Mouse (Mus musculus) forebrain, embryonic 12.5 days (tissue): ENCODE measurements around the gene Suds3. TPM values are rescaled to one million over a fixed set of nuclear protein-coding genes. Genes with fewer than 3 reads are reported as not detected.

Source experiments
- ATAC-seq: fragments of 200-750 bp; cut with Nextera tagmentation; 2 replicates; pipeline ENCODE4 v1.8.0; 2017; ENCODE audit warnings: moderate TSS enrichment; ENCODE audit not compliant: low FRiP score
- H3K27ac ChIP-seq: fragments of 300-500 bp; sonication (generic); 2 replicates; pipeline ENCODE4 v1.5.1; 2016; ENCODE audit warnings: mild to moderate bottlenecking
- H3K27me3 ChIP-seq: fragments of 300-500 bp; sonication (generic); 2 replicates; pipeline ENCODE4 v1.6.1; 2016; ENCODE audit warnings: mild to moderate bottlenecking
- H3K36me3 ChIP-seq: fragments of 300-500 bp; sonication (generic); replicated peaks from 2 replicates; pipeline ENCODE4 v1.6.1; 2016; ENCODE audit warnings: mild to moderate bottlenecking
- H3K4me1 ChIP-seq: fragments of 300-500 bp; sonication (generic); 2 replicates; pipeline ENCODE4 v1.6.1; 2016
- H3K4me2 ChIP-seq: fragments of 300-500 bp; sonication (generic); 2 replicates; pipeline ENCODE4 v1.6.1; 2016; ENCODE audit warnings: mild to moderate bottlenecking, moderate library complexity
- H3K4me3 ChIP-seq: fragments of 300-500 bp; sonication (generic); replicated peaks from 2 replicates; pipeline ENCODE4 v1.5.1; 2016; ENCODE audit warnings: mild to moderate bottlenecking
- H3K9ac ChIP-seq: fragments of 300-500 bp; sonication (generic); 2 replicates; pipeline ENCODE4 v1.6.1; 2016; ENCODE audit warnings: mild to moderate bottlenecking
- H3K9me3 ChIP-seq: fragments of 300-500 bp; sonication (generic); 2 replicates; pipeline ENCODE4 v1.6.1; 2016
- WGBS: fragments of 180-500 bp; shearing (Covaris S2); methylation state at CpG from one replicate; pipeline ENCODE4 v1.1.7; 2016; 5-methylcytosine and 5-hydroxymethylcytosine counted together
- polyA plus RNA-seq: library from polyadenylated mRNA; unstranded; fragments of >200 nt; fragmentation: Nextera tagmentation; extraction: Ambion mirVana; gene quantifications from 2 replicates; pipeline ENCODE4 v1.2.1, GENCODE M21; 2016

The Suds3 gene
- polyA plus RNA-seq, 1 experiment from 2014 or later = 113 TPM

DNA sequence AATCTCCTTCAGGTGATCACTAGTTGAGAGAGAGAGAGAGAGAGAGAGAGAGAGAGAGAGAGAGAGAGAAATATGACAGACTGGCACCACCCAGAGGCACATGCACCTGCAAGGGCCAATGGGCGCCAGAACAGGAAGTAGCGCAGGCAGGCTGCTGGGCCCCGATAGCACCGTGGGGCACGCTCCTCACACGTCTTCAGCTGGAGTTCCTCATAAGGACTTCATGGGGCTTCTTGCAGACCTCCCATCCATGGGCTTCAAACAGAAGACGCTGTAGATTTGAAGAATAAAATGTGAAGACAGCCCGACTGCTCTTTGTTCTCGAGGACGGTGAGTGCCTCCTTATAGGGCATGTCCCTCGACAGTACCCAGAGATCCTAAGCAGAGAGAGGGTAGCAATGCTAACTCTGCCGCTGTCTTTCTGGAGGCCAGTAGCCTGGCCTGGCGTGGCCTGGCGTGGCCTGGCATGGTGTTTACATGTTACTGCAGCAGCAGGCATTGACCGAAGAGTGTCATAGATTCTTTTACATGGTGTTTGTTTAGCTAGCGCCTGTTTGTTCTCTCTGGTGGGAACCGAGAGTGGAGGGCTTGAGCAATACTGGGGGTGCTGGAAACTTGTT lies 17.6 kb upstream of the Suds3 start:
- Histone ChIP-seq H3K9ac (no peak overlapping the region), H3K27me3 (no peaks in the 10 kb centered on the region), H3K27ac (no peak overlapping the region), H3K36me3 (no peaks in the 10 kb centered on the region), H3K4me3 (no peak overlapping the region), H3K4me2 (no peak overlapping the region), H3K9me3 (no peaks in the 10 kb centered on the region), H3K4me1 (peaks cover 12% of the 10 kb centered on the region)
- ATAC-seq = no peak
- 90% methylated on average over 17 of the region's 17 CpGs for WGBS

DNA sequence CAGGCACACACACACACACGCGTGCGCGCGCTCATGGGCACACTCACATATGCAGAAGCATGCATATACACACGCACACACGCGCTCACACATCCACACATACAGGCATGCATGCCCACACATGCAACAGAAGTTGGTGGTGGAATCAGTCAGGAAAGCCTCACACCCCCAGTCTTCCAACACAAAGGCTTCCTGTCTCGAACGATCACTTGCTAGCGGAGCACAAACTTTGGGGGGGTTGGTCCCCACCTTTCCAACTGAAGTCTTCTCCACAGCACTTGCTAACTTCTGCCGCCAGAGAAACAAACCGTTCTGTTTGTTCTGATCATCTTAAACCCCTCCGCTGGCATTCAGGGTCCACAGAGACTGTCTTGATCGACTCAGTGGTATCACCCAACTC lies 14.8 kb upstream of the Suds3 start:
- Histone ChIP-seq H3K4me1 (peaks cover 8% of the 10 kb centered on the region), H3K27ac (no peak overlapping the region), H3K27me3 (no peaks in the 10 kb centered on the region), H3K4me2 (no peak overlapping the region), H3K4me3 (no peak overlapping the region), H3K36me3 (no peaks in the 10 kb centered on the region), H3K9ac (no peak overlapping the region), H3K9me3 (no peaks in the 10 kb centered on the region)
- WGBS = 95% methylated on average over 15 of the region's 15 CpGs
- ATAC-seq = no peak

DNA sequence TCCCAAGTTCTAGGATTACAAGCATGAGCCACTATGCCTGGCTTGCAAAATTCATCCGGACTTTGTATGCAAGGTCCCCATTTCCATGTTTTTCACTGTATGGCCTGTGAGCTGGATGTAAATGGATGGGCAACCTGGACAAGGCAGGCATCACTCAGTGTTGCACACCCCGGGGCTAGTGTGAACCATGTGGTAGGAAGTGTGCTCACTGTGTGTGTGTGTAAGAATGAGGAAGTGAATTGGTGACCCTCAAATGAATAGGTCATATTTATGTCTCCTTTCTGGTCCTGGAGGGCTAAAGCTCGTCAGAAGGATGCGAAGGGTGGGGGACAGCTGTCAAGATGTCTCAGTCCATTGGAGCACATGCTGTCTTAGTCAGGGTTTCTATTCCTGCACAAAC lies 11.1 kb upstream of the Suds3 start:
- no peaks in the 10 kb centered on the region for H3K36me3 ChIP-seq
- no peak overlapping the region for H3K4me2 ChIP-seq
- H3K9me3 ChIP-seq = no peaks in the 10 kb centered on the region
- no peaks in the 10 kb centered on the region for H3K4me1 ChIP-seq
- H3K9ac ChIP-seq = no peak overlapping the region
- no peak overlapping the region for H3K4me3 ChIP-seq
- no peak overlapping the region for H3K27ac ChIP-seq
- 89% methylated on average over 4 of the region's 4 CpGs for WGBS
- no peaks in the 10 kb centered on the region for H3K27me3 ChIP-seq
- no peak for ATAC-seq

DNA sequence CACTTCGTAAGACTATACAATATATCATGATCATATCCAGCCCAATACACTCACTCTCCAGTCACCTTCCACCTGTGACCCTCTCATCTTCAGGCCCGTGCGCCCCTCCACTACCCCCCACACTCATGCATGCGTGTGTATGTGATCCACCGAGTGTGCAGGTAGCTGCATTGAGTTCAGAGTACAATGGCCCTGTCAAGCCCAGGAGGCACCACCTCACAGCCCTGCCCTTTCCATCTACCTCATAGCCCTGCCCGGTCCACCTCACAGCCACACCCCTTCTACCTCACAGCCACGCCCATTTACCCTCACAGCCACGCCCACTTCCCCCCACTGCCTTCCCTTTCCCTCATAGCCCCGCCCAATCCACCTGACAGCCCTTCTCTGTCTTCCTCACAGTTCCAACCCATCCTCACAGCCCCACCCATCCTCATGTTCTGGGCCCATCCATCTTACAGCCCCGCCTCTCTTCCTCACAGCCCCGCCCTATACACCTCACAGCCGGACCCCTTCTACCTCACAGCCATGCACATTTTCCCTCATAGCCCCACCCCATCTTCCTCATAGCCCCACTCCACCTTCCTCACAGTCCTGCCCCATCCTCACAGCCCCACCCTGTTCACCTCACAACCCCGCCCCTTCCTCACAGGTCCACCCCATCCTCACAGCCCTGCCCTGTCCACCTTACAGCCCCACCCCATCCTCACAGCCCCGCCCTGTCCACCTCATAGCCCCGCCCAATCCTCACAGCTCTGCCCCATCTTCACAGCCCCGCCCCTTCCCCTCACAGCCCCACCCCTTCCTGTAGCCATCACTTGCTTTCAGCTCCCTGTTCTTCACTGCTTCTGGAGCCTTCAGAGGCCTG lies 9.8 kb upstream of the Suds3 start:
- Histone ChIP-seq H3K27ac (no peak overlapping the region), H3K4me1 (peaks cover 12% of the 10 kb centered on the region), H3K27me3 (peaks cover 11% of the 10 kb centered on the region), H3K9ac (no peak overlapping the region), H3K36me3 (no peaks in the 10 kb centered on the region), H3K9me3 (no peaks in the 10 kb centered on the region), H3K4me3 (no peak overlapping the region), H3K4me2 (no peak overlapping the region)
- 85% methylated on average over 16 of the region's 16 CpGs for WGBS
- ATAC-seq = no peak

DNA sequence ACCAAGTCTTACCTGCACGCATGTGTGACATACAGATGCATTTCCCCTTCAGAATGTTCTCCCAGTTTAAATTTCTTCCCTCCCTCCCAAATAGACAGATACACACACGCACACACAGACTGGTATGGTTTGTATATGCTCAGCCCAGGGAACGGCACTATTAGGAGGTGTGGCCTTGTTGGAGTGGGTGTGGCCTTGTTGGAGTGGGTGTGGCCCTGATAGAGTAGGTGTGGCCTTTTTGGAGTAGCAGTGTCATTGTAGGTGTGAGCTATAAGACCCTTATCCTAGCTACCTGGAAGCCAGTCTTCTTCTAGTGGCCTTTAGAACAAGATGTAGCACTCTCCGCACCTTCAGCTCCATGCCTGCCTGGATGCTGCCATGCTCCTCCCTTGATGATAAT lies 7.9 kb upstream of the Suds3 start:
- no peaks in the 10 kb centered on the region for H3K9me3 ChIP-seq
- 88% methylated on average over 4 of the region's 4 CpGs for WGBS
- no peak overlapping the region for H3K27ac ChIP-seq
- no peaks in the 10 kb centered on the region for H3K36me3 ChIP-seq
- peaks cover 22% of the 10 kb centered on the region for H3K4me1 ChIP-seq
- peaks cover 13% of the 10 kb centered on the region for H3K27me3 ChIP-seq
- no peak for ATAC-seq
- H3K4me3 ChIP-seq = no peak overlapping the region
- H3K9ac ChIP-seq = no peak overlapping the region
- H3K4me2 ChIP-seq = no peak overlapping the region

DNA sequence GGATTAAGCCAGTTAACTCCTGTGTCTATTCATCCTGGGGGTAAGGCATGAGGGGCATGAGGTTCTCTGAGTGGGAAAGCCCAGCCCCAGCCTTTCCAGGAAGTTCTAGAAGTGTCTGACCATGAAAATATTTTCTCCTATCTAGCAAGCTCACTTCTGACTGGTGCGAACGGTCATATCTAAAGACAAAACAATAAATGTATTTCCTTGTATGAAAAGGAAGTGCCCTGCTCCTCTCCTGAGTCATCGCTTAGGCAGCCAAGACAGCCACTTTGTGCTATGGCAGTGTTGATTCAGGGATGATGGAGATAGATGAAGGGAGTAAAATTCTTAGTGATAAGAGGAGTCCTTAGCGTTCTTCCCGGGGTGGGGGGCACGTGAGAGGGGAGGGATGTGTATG lies 7.2 kb upstream of the Suds3 start:
- Histone ChIP-seq H3K4me2 (no peak overlapping the region), H3K4me3 (no peak overlapping the region), H3K27me3 (peaks cover 13% of the 10 kb centered on the region), H3K27ac (no peak overlapping the region), H3K9ac (no peak overlapping the region), H3K9me3 (no peaks in the 10 kb centered on the region), H3K4me1 (peaks cover 22% of the 10 kb centered on the region), H3K36me3 (no peaks in the 10 kb centered on the region)
- WGBS = 95% methylated on average over 6 of the region's 6 CpGs
- ATAC-seq = no peak

DNA sequence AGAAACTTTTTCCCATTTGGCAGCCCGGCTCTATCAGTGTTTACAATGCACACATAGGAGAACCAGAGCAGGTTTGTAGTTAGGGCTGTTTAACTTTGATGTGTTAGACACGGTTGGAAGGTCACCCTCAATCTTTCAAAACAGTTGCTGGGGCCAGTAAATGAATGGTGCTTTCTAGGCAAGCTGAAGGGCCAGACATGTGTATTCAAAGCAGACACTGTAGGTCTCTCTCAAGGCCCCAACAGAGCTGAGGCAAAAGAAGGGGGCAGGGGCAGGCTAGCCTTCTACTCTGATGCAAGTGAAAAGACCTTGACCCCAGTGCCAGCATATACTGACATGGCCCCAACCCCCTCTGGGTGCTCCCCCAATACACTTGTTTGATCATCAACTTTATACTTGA lies 5.7 kb upstream of the Suds3 start:
- Histone ChIP-seq H3K4me1 (peaks cover 22% of the 10 kb centered on the region), H3K27ac (no peak overlapping the region), H3K4me2 (peak overlapping the region; percentile 93), H3K9me3 (no peaks in the 10 kb centered on the region), H3K27me3 (peaks cover 13% of the 10 kb centered on the region), H3K9ac (no peak overlapping the region), H3K4me3 (no peak overlapping the region), H3K36me3 (no peaks in the 10 kb centered on the region)
- ATAC-seq = no peak
- WGBS = 10% methylated on average over 2 of the region's 2 CpGs

DNA sequence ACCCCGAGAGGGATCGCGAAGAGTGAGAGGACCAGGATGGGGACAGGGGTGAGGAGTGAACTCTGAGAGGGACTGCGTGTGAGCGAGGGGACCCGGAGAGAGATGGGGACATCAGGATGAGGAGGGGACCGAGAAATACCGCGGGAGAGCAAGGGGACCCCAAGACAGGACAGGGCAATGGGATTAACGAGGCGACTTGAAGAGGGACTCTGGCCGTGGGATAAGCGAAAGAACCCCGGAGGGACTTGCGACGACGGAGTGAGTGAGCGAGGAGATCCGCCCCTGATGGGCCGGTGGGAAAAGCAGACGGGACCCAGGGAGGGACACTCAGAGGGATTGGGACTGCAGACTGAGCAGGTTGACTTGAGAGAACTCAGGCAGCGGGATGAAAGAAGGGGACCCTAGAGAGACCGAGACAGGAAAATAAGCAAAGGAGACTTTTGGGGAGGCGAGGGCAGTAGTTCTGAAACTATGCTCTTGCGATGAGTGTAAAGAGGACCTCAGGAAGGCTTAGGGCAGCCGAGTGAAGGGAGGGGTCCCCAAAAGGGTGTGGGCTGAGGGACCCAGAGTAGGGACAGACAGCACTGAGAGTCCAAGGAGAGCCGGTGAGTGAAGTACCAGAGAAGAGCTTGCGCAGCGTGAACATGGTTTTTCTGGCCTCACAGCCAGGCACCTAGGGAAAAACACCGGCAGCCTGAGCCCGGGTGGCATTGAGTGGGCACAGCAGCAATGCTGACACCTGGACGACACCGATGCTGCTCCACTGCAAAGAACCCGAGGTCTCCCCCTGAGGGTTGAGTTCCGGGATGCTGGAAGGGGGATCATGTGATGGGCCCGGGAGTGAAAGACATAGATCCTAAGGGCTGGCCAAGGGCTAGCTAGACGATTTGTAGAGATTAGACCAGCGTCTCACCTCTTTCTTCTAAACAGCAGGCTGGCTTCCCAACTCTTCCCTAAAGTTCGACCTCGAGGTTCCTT lies 4.9 kb upstream of the Suds3 start:
- Histone ChIP-seq H3K27me3 (peaks cover 13% of the 10 kb centered on the region), H3K4me1 (peaks cover 26% of the 10 kb centered on the region), H3K4me2 (peak overlapping the region; percentile 93), H3K9me3 (no peaks in the 10 kb centered on the region), H3K4me3 (peak overlapping the region; percentile 79), H3K36me3 (no peaks in the 10 kb centered on the region), H3K27ac (no peak overlapping the region), H3K9ac (peak overlapping the region; percentile 68)
- ATAC-seq = no peak
- WGBS = 1% methylated on average over 40 of the region's 40 CpGs

DNA sequence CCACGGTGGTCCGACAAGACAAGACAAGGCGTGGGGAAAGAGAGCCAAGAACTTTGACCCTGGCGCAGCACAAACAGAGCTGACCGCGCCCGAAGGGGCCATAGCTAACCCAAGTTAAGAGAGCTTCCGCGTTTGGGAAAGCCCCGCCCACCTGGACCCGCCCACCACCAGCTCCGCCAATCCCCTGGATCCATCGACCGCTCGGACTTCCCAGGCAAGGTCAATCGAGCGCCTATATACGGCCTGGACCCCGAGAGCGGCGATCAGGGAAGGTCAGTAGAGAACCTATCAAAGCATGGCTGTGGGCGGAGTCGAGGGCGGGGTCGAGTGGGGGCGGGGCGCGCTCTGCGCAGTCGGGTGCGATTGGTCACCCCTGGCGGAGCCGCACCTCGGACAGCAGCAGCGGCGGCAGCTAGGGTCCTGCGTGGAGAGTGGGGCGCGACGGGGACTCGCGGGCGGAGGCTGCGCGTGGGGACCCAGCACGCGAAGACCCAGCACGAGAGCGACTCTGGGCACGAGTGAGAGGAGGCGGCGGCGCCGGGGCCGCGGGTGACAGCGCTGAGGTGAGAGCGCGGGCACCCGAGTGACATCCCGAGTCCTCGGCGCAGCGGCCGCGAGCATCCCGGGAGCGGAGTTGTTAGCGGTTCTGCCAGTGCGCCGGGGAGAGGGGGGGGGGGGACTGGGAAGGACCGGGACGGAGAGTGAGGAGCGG lies 4.0 kb upstream of the Suds3 start, which contains the start of gene Taok3:
Gene Taok3, plus strand, starts transcription at position 353 of the 712 bp plus-strand sequence.
- H3K27ac ChIP-seq = 0 out of 2 replicates have a peak within 1 kb of the TSS, but pooled peaks have one; percentile 42

DNA sequence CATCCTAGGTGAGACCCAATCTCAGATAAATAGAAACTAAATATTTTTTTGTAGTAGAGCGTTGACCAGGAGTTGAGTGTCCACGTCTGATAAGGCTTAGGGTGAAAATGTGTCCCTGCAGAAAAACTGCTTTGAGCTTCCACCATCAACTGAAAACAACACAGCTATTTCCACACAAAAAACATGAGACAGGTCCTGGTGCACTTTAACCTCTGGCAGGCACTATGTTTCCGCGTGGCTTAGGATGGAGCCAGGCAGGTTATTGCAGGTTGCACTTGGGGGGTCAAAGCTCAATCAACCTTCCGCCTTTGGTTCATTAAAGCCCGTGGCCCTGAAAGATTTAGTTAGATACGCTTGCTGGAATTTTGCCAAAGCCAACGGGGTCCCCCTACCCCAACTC lies 2.9 kb upstream of the Suds3 start:
- Histone ChIP-seq H3K27me3 (peaks cover 13% of the 10 kb centered on the region), H3K27ac (no peak overlapping the region), H3K4me2 (peak overlapping the region; percentile 93; the same call in 1 of the 2 replicates), H3K4me1 (peaks cover 36% of the 10 kb centered on the region), H3K9ac (no peak overlapping the region), H3K36me3 (no peaks in the 10 kb centered on the region), H3K4me3 (0 out of 2 replicates have a peak overlapping the region, but pooled peaks have one; percentile 2), H3K9me3 (no peaks in the 10 kb centered on the region)
- WGBS = 61% methylated on average over 8 of the region's 8 CpGs
- no peak for ATAC-seq

More for the DNA sequence above, 4.0 kb upstream of the Suds3 start, which contains the start of gene Taok3:
- peak within 1 kb of the TSS; percentile 79 for H3K4me3 ChIP-seq
- H3K27me3 ChIP-seq = peaks cover 13% of the 10 kb centered on the region
- ATAC-seq = peak; percentile 94
- no peaks in the 10 kb centered on the region for H3K9me3 ChIP-seq
- peak within 1 kb of the TSS; percentile 68 for H3K9ac ChIP-seq
- under 1% methylated on average over 72 of the region's 74 CpGs for WGBS
- H3K36me3 ChIP-seq = no peaks in the 10 kb centered on the region
- peaks cover 26% of the 10 kb centered on the region for H3K4me1 ChIP-seq
- H3K4me2 ChIP-seq = peak within 1 kb of the TSS; percentile 93

DNA sequence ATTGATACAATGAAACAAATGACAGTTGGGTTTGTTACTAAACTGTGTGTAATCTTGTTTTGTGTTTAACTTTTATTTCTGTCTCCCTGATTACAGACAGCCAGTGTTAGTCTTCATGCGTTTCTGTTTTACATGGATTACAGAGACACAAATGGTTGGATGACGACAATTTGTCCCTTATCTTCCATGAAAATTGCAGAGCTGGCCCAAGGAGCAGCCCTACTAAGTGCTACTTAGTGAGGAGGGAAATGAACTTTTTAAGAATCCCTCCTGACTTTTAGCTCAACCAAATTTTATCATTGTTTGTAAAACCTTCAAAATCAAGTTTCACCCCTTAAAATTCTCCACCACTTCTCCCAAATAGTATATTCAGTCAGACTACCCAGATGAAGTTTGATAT lies 2.3 kb upstream of the Suds3 start:
- WGBS = 85% methylated on average over 2 of the region's 2 CpGs

More for the DNA sequence above, 2.3 kb upstream of the Suds3 start:
- H3K4me2 ChIP-seq = no peak overlapping the region
- H3K36me3 ChIP-seq = peaks cover 5% of the 10 kb centered on the region
- H3K9ac ChIP-seq = no peak overlapping the region
- no peak overlapping the region for H3K27ac ChIP-seq
- H3K9me3 ChIP-seq = no peaks in the 10 kb centered on the region
- H3K4me1 ChIP-seq = peaks cover 36% of the 10 kb centered on the region
- H3K27me3 ChIP-seq = peaks cover 13% of the 10 kb centered on the region
- H3K4me3 ChIP-seq = no peak overlapping the region
- ATAC-seq = no peak
